Mouse (Mus musculus) layer of hippocampus, adult 18-20 months (tissue): Measurements from ENCODE around the gene Slc22a28. TPM values are rescaled to one million over a fixed set of nuclear protein-coding genes. Genes with fewer than 3 reads are reported as not detected.
"Not testable (repeated sequence)": the region's sequence is repeated elsewhere in the genome, so short reads cannot be mapped to it uniquely, and the experiment has no call there.

ENCODE experiments used
- DNase-seq, 2 experiments: peaks; one replicate each; pipeline ENCODE4 v3.0.0; 2022; ENCODE audit warnings: low spot score in 2 of 2
- long read RNA-seq: library from polyadenylated mRNA; stranded (forward); transcript quantifications from one replicate; pipeline ENCODE4 v2.0.0, GENCODE M21; 2021
- total RNA-seq, 2 experiments: library from RNA; stranded (reverse); gene quantifications; 2 replicates each; pipeline ENCODE4 v1.2.3; 2021

The Slc22a28 gene
- not detected for total RNA-seq
- long read RNA-seq = 0 reads

- DNase-seq = not testable (repeated sequence)
Observed at GRCm38 (mm10) chr19:8131881-8132280, at the start of gene Slc22a28. Gene Slc22a28 (minus strand): TSS chr19:8131982.

GRCm38 (mm10) chr19:8148787-8149523 is 17.2 kb upstream of the Slc22a28 start:
- DNase-seq = no peak

- not testable (repeated sequence) for DNase-seq
Observed at GRCm38 (mm10) chr19:8142716-8143115, 10.9 kb upstream of the Slc22a28 start.

- DNase-seq = not testable (repeated sequence)
Observed at GRCm38 (mm10) chr19:8134127-8134841, 2.5 kb upstream of the Slc22a28 start.

GRCm38 (mm10) chr19:8019904-8020349 is 111.9 kb downstream of the Slc22a28 start:
- no peak for DNase-seq

GRCm38 (mm10) chr19:8019329-8019851 is 112.4 kb downstream of the Slc22a28 start:
- DNase-seq = not testable (repeated sequence)

- DNase-seq = not testable (repeated sequence)
Observed at GRCm38 (mm10) chr19:8018535-8018934, 113.2 kb downstream of the Slc22a28 start.

Other genes starting within 250 kb of the Slc22a28 start
- not detected for gene Slc22a27, start 166.0 kb downstream of the Slc22a28 start, total RNA-seq
- gene Slc22a29, start 86.9 kb upstream of the Slc22a28 start, total RNA-seq = not detected